Mouse (Mus musculus): ENCODE measurements around the gene Ctcf. TPM values are rescaled to one million over a fixed set of nuclear protein-coding genes. Genes with fewer than 3 reads are reported as not detected.

The Ctcf gene
- total RNA-seq, 2 experiments from 2014 or later, result 50.8 to 65.2 TPM

GRCm38 (mm10) chr8:105648929-105649328, 12.6 kb downstream of the Ctcf start:
- DNase-seq, result peak in 1 of 2 experiments; percentile 30

DNA sequence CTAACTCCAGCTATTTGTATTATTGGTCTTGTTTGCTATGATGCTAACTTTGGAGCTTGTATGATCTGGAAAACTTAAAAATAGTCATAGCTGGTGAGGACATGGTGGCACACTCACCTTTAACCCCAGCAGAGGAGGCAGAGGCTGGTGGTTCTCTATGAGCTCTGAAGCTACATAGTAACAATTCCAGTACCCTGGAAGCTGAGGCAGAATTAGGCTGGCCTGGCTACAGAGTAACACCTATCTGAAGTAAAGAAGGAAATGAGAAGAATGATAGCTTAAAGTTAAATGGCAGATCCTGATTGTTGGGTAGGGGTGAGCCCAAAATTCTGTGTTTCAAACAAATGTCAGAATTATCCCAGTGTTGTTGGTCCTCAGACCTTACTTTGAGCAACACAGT, 21.3 kb downstream of the Ctcf start:
- DNase-seq, result no peak

DNA sequence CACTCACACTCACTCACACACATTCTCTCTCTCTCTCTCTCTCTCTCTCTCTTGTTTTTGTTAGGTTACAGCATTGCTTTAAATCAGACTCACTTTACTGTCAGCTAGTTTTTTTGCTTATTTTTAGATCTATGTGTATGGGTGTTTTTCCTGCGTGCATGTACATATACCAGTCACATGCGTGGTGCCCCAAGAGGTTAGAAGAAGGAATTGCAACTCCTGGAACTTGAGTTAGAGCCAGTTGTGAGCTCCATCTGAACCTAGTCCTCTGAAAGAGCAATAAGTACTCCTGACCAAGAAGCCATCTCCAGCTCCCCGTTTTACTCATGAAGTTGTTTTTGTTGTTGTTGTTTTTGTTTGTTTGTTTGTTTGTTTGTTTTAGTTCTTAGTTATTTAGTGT, 24.8 kb downstream of the Ctcf start:
- DNase-seq, result peak in 1 of 2 experiments; percentile 12

- DNase-seq, result no peak
Observed at GRCm38 (mm10) chr8:105677891-105678290, 41.5 kb downstream of the Ctcf start.

- no peak for DNase-seq
Observed at GRCm38 (mm10) chr8:105685325-105685724, 49.0 kb downstream of the Ctcf start.

GRCm38 (mm10) chr8:105685796-105686308, 49.5 kb downstream of the Ctcf start, which contains the start of gene Carmil2:
Carmil2 (plus strand) TSS chr8:105686274.
- DNase-seq, result peak; percentile 67 to 77

DNA sequence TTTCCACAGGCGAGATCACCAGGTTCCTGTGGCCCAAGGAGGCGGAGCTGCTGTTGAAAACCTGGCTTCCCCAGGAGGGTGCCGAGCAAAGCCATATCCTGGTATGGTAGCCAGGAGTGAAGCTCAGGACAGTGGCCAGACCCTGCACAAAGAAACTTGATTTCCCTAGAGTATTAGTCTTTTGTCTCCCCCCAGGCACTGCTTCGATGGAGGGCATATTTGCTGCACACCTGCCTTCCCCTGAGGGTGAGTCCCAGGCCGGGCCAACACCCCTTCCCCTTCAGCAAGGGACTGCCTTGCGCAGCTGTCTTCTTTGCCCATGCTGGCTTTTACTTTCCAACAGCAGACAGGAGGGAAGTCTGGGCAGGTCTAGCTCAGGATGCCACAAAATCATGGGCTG, 50.2 kb downstream of the Ctcf start:
- DNase-seq, result no peak

GRCm38 (mm10) chr8:105687512-105687911, 51.1 kb downstream of the Ctcf start:
- no peak for DNase-seq

- no peak for DNase-seq
Observed at GRCm38 (mm10) chr8:105688242-105688752, 51.9 kb downstream of the Ctcf start.

GRCm38 (mm10) chr8:105689256-105689982, 53.1 kb downstream of the Ctcf start:
- no peak for DNase-seq

DNA sequence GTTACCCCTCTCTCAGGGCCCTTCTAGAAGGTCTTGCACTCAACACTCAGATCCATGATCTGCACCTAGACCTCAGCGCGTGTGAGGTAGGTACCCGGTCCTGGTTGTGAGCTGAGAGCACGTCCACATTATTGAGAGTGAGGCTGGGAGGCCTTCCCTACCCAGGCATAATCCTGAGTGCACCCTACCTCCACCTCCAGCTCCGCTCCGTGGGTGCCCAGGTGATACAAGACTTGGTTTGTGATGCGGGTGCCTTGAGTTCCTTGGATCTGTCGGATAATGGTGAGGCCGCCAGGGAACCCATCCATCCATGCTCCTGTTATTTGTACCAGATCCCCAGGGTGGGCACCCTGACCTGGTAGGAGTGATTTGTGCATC, 53.6 kb downstream of the Ctcf start:
- DNase-seq, result no peak

DNA sequence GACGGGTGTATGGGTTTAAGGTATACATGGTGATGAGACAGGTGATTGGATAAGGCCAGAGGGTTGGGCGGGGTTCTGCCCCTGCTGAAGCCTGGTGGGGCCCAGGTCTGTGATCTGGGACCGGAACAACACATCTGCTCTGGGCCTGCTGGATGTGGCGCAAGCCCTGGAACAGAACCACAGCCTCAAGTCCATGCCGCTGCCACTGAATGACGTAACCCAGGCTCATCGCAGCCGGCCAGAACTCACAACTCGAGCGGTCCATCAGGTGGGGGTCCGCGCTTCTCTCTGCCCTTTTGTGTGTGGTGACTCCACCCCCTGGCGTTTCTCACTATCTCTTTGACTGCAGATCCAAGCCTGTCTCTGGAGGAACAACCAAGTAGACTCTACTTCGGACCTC, 54.6 kb downstream of the Ctcf start:
- DNase-seq, result no peak

- DNase-seq, result no peak
Observed at GRCm38 (mm10) chr8:105692449-105693182, 56.2 kb downstream of the Ctcf start.

GRCm38 (mm10) chr8:105693648-105694047, 57.3 kb downstream of the Ctcf start:
- peak; percentile 80 to 85 for DNase-seq

- DNase-seq, result peak in 1 of 2 experiments; percentile 31
Observed at GRCm38 (mm10) chr8:105694051-105694799, 57.9 kb downstream of the Ctcf start.

GRCm38 (mm10) chr8:105695080-105695780, 58.9 kb downstream of the Ctcf start:
- DNase-seq, result no peak

GRCm38 (mm10) chr8:105697196-105697780, 60.9 kb downstream of the Ctcf start:
- DNase-seq, result no peak

DNA sequence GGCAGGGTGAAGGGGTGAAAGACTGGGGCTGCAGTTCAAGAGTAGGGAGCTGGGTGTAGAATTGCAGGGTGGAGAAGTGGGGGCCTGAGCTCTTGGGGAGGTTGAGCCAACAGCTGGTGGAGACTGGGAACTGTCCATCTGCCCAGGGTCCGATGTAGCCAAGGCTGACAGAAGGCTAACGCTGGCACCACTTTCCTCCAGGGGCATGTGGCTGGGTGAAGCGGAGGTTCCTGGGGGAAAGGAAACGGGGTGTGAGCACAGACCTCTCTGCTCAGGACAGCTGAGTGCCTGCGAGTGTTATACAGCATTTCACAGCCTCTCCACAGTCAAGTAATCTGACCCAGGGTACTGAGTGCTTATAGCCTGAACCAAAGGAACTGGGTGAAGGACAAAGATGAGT, 62.4 kb downstream of the Ctcf start:
- no peak for DNase-seq

DNA sequence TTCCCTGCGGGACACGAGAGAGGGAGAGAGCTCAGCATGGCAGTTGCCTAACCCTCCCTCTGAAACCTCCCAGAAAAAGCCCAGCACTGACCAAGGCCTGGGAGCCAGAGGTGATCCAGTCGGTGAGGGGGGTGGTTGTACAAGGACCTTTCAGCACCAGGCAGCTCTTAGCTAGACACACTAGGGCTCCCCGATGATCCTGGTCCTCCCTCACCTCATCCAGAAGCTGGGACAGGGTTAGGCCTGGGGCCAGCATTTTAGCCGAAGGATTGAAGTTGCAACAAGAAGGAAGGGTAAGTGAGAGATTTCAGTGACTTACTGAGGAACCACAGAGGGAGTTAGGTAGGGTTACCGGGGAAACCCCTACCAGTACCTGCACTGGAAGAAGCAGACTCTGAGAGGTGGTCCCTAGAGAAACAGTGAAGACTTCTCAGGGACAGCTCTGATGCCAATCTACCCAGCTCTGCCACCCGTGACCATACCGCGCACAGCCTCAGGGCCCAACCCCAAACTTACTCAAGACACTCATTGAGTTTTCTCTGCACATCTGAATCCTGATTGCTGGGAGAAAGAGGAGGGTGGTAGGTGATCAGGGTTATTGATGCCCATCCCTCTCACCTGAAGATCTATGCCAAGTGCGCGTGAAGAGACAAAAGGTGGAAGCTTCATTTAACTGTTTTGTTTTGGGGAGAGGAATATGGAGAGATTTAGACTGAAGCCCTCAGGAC, 63.3 kb downstream of the Ctcf start:
- DNase-seq, result no peak

DNA sequence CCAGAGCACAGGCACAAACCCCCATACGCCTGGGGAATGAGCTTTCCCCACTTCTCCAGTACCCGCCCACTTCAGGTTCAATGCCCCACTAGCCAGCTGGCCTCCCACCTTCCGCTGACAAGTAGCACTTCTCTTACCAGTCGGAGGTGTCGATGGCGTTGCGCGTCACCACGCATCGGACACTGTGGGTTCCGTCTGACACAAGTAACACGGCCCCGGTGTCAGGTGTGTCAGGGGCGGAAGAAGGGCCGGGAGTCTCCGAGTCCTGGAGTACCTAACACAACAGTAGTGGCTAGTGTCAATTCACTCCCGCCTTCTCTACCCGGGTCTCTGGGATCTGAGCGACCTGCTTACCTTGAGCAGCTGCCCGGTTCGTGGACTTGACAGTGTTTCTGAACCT, 64.2 kb downstream of the Ctcf start:
- DNase-seq, result peak; percentile 46 to 52
